Mouse (Mus musculus) layer of hippocampus, adult 2 months (tissue): Measurements from ENCODE around the gene Brcc3. TPM values are rescaled to one million over a fixed set of nuclear protein-coding genes. Genes with fewer than 3 reads are reported as not detected.

Source experiments
- DNase-seq, 2 experiments: peaks; one replicate each; pipeline ENCODE4 v3.0.0; 2022; ENCODE audit warnings: low spot score in 2 of 2
- H3K27ac ChIP-seq: fragments of 200-600 bp; 2 replicates; pipeline ENCODE4 v1.8.1; 2022
- H3K4me3 ChIP-seq: fragments of 200-600 bp; 2 replicates; pipeline ENCODE4 v1.8.1; 2022; ENCODE audit warnings: mild to moderate bottlenecking
- CTCF ChIP-seq: fragments of 200-600 bp; conservative IDR thresholded peaks from 2 replicates; pipeline ENCODE4 v1.8.1; 2022; ENCODE audit warnings: antibody characterized with exemption, mild to moderate bottlenecking, moderate library complexity
- total RNA-seq, 2 experiments: library from RNA; stranded (reverse); gene quantifications; 2 replicates each; pipeline ENCODE4 v1.2.3; 2021

The Brcc3 gene
- total RNA-seq, 2 experiments from 2014 or later: 33.7 to 37.9 TPM

- Histone ChIP-seq H3K4me3 (no peak overlapping the region), H3K27ac (no peak overlapping the region)
- no peak for TF ChIP-seq CTCF
- no peak for DNase-seq
Observed at GRCm38 (mm10) chrX:75489886-75490285, 73.5 kb downstream of the Brcc3 start.

Other genes starting within 250 kb of the Brcc3 start
- gene Fundc2, start 34.2 kb upstream of the Brcc3 start, total RNA-seq: 10 to 100 TPM; 39.2 to 50.7 TPM
- gene F8, start 34.0 kb upstream of the Brcc3 start, total RNA-seq: 1 to 10 TPM; 1.9 to 2.0 TPM
- 10 to 100 TPM in 1 of 2 experiments, 1 to 10 TPM in 1; 8.8 to 16.5 TPM for gene Cmc4, start within 50 bp of the Brcc3 start, total RNA-seq
- 1 to 10 TPM; 9.7 to 9.9 TPM for gene Mtcp1, start within 50 bp of the Brcc3 start, total RNA-seq
- 10 to 100 TPM; 69.2 to 76.2 TPM for gene Vbp1, start 97.7 kb downstream of the Brcc3 start, total RNA-seq
- gene Rab39b, start 161.6 kb downstream of the Brcc3 start, total RNA-seq: 10 to 100 TPM; 37.5 to 42.0 TPM